Mouse (Mus musculus) olfactory bulb, adult 2 months (tissue): ENCODE data around the gene Gm20498.

ENCODE experiments used
- CTCF ChIP-seq: fragments of 200-500 bp; IDR thresholded peaks from 2 replicates; pipeline ENCODE4 v1.5.1; 2012; ENCODE audit warnings: low read depth, mild to moderate bottlenecking, low read length, moderate library complexity; ENCODE audit not compliant: insufficient read depth
- POLR2A ChIP-seq: fragments of 200-500 bp; IDR thresholded peaks from 2 replicates; pipeline ENCODE4 v1.6.1; 2012; ENCODE audit warnings: mild to moderate bottlenecking, low read depth, low read length, moderate library complexity; ENCODE audit not compliant: insufficient read depth

DNA sequence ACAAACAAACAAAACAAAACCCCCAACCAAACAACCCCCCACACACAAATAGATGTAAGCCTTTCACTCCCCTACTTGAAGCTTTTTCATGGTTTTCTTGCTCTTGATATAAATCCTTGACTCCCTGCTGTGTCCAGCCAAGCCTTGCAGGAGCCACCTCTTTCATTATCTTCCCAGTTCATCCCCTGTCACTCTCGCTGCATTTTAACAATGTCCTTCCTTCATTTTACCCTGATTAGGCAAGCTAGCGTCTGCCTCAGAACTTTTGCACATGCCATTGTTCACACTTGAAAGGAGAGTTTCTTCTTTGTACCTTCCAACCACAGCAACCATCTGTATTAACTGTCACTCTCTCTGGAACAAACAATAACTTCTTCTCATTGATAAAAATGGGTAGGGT is 214.9 kb downstream of the Gm20498 start:
- TF ChIP-seq CTCF = no peak
- no peak for TF ChIP-seq POLR2A
